Mouse (Mus musculus) left cerebral cortex, adult 11 months (tissue): ENCODE data around the gene Olfr1230.

Source experiments
- DNase-seq: peaks from one replicate; pipeline ENCODE4 v3.0.0; 2022; ENCODE audit warnings: low spot score

Olfr1230 gene

GRCm38 (mm10) chr2:89297168-89297567 lies at the start of gene Olfr1230:
Gene Olfr1230, minus strand, starts transcription at chr2:89297268.
- no peak for DNase-seq

- no peak for DNase-seq
Observed at GRCm38 (mm10) chr2:89342298-89342697, 45.2 kb upstream of the Olfr1230 start, which contains the start of gene Olfr1233. Gene Olfr1233, minus strand, starts transcription at chr2:89342398.

GRCm38 (mm10) chr2:89329575-89329974 lies 32.5 kb upstream of the Olfr1230 start, which contains the start of gene Olfr1232:
Gene Olfr1232, minus strand, starts transcription at chr2:89329675.
- no peak for DNase-seq

GRCm38 (mm10) chr2:89306974-89307373 lies 9.9 kb upstream of the Olfr1230 start, which contains the start of gene Olfr1231:
Gene Olfr1231, minus strand, starts transcription at chr2:89307074.
- DNase-seq: no peak

- DNase-seq: no peak
Observed at GRCm38 (mm10) chr2:89287914-89288313, 9.2 kb downstream of the Olfr1230 start, which contains the start of gene Olfr1229. Gene Olfr1229, minus strand, starts transcription at chr2:89288014.

GRCm38 (mm10) chr2:89253962-89254361 lies 43.1 kb downstream of the Olfr1230 start, which contains the start of gene Olfr1228:
Gene Olfr1228, minus strand, starts transcription at chr2:89254062.
- DNase-seq: no peak
